Mouse (Mus musculus) mouse trophoblast stem cell (cell line): Measurements from ENCODE around the gene Rpl13a.
"Not testable (repeated sequence)": the region's sequence is repeated elsewhere in the genome, so short reads cannot be mapped to it uniquely, and the experiment has no call there.

ENCODE experiments used
- in situ Hi-C, 2 experiments: fragments of 300-500 bp; cut with MseI, MboI; formaldehyde crosslinking; loops; 2 replicates in 1 of 2; 3 replicates in 1 of 2; pipeline ENCODE4 v1.15.1; 2025

The Rpl13a gene

DNA sequence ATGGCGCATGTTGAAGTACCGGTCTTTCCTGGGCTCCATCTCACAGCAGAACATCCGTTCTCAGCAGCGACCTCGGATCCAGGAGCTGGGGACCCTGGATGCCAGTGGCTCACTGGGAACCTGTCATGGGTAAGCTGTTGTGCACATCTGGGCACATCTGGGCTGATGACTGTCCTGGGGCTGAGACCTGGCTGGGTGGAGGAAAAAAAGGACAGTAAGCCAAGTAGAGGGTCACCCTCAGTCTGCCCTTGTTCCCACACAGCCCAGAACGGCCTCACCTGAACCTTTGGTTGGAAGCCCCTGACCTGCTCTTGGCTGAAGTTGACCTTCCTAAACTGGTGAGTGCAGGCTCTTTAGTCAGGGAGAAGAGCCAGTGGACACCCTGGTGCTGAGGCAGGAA, 30.4 kb upstream of the Rpl13a start:
- in situ Hi-C loops = no loop called here

DNA sequence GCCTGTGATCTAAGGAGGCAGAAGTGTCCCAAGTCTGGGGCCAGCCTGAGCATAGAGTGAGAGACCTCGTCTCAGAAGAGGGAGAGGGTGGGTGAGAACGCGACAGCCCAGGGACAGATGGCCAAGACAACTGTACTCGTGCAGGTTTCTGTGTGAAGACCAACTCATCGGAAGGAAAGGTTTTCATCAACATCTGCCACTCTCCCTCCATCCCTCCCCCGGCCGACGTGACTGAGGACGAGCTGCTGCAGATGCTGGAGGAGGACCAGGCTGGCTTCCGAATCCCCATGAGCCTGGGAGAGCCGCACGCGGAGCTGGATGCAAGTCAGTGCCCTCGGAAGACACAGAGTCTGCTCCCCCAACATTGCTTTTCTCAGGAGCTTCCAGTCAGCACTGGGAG, 28.9 kb upstream of the Rpl13a start:
- in situ Hi-C loops = no loop called here

GRCm38 (mm10) chr7:45156206-45156605, 27.6 kb upstream of the Rpl13a start:
- in situ Hi-C loops = no loop called here

GRCm38 (mm10) chr7:45155590-45155989, 27.0 kb upstream of the Rpl13a start:
- in situ Hi-C loops = no loop called here

DNA sequence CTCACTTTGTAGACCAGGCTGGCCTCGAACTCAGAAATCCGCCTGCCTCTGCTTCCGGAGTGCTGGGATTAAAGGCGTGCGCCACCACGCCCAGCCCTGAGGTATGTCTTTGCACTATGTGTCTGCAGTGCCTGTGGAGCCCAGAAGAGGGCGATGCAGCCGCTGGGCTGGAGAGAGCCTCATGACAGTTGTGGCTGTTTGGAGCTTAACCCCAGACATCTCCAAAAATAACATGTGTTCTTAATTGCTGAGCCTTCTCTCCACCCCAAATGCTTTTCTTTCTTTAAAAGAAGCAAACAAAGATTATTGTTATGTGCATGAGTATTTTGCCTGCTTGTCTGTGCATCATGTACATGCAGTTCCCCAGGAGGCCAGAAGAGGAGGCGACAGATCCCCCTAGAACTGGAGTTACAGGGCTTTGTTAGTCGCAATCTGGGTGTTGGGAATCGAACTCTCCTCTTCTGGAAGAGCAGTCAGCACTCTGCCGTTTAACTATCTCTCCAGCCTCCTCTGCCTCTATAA, 26.5 kb upstream of the Rpl13a start:
- in situ Hi-C loops = no loop called here

DNA sequence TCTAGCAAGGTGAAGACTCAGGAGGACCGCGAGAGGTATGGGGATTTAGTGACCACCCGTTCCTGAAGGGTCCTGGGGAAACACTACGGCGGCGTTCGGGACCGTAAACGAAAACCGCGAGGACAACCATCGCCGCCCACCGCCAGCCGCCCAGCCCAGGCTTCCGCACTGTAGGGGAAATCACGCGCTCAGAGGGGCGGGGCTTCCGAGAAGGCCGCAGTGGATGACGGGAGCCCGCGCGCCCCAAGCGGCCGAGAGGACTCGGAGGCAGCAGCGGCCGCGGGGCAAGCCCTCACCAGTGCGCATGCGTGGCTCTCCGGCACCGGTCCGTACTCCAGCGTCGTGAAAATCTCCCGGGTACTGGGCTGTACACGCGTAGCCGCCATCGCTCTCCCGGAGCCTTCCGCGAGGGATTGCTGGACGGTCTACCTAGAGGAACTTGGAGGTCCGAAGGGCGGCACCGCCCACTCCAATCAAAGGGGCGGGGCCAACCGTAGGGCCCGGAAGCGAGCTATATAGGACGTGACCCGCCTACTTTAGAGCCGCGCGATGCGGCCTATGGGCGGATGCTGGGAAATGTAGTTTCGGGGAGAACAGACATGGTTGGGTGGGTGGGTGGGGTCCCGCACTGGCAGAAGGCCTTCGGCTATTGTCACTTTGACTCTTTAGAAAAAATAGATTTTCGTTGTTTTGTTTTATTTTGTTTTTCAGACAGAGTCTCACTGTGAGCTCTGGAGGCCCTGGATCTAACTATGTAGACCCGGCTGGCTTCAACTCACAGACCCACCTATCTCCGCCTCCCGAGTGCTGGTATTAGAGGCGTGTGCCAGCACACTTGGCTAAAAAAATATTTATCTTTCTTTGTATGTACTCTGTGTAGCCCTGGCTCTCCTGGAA, 25.8 kb upstream of the Rpl13a start, which contains the start of the genes Pih1d1 and Aldh16a1:
TSS of gene Pih1d1 (plus strand) at position 208 of the 897 bp plus-strand sequence.
TSS of gene Aldh16a1 (minus strand) at position 489 of the 897 bp plus-strand sequence.
- in situ Hi-C loops = no loop called here

DNA sequence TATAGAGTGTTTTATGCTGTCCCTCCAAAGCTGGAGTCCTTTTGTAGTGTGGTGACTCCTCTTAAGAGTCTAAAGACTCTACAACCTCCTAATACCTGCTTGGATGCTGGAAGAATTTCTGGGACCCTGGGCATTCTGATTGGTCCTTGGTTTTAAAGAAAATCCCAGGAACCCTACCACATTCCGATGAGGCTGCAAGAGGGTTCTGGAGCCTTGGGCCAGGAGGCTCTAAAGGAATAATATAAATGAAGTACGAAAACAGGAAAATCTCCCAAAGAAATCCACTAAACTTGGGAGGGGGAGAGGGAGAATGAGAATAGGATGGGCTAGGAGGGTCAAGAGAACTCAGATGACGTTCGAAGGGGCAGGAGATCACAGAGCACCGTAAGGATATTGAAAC, 25.0 kb upstream of the Rpl13a start:
- in situ Hi-C loops = no loop called here

DNA sequence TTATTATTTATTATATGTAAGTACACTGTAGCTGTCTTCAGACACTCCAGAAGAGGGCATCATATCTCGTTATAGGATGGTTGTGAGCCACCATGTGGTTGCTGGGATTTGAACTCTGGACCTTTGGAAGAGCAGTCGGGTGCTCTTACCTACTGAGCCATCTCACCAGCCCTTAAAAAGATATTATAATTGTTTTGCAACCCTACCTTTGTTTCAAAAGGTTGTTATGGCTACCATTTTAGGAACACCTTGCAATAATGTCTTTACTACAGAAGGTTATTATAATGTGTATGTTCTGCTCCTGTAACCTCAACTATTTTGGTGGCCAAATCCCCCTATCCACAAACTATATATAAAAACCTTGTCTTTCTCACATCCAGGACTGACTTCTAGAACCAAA, 24.5 kb upstream of the Rpl13a start:
- in situ Hi-C loops = not testable (repeated sequence)

DNA sequence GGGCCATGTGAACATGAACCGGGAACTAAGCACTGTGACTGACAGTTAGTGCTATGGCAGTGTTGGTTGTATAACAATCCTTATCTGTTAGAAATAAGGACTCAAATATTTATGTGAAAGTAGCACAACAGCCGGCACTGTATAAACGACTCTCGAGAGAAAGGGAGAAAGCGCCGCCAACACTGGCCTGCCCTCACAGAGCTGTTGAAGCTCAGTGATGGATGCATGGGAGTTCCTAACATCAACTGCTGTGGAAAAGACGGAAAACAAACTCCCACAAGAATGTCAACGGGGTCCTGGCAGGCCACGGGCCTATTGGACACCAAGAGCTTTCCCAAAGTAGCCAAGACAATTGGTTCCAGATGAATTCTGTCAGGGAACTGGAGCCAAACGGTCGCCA, 22.7 kb upstream of the Rpl13a start:
- in situ Hi-C loops = no loop called here

GRCm38 (mm10) chr7:45150321-45150720, 21.8 kb upstream of the Rpl13a start:
- in situ Hi-C loops = no loop called here

DNA sequence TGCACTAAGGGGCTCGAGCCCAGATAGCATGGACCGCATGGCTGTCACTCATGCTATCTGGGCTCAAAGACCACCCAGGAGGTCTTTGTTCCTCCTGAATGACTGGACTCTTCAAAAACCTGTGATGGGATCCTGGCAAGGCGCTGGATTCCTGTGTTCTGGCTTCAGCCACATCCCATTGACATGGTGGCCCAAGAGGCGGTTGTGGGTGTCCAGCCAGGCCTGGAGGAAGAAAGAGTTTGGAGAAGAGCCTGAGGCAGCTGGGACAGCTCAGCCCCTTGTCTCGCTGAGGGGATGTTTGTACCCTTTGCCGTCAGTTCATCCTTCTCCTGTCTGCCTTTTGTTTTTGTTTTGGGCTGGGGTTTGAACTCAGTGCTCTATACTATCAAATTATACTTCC, 21.0 kb upstream of the Rpl13a start:
- in situ Hi-C loops = no loop called here

GRCm38 (mm10) chr7:45148534-45149098, 20.1 kb upstream of the Rpl13a start:
- in situ Hi-C loops = no loop called here

- in situ Hi-C loops = no loop called here
Observed at GRCm38 (mm10) chr7:45147899-45148298, 19.3 kb upstream of the Rpl13a start.

DNA sequence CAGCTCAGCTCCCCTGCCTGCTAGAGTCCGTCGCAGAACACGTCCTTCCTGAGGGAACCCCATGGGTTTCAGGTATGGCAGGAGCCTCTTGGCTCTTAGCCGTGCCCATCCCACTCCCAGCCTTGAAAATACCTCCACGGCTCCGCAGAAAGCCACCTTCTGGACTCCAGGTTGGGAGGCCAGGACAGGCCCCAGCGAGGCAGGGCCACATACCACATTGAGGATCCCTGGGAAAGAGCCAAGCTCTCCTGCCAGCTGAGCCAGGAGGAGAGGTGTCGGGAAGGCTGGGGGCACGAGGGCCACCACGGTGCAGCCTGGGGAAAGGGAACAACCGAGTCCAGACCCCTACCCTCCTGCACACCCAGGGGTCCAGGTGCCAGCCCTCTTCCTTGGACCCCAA, 18.7 kb upstream of the Rpl13a start:
- in situ Hi-C loops = no loop called here

DNA sequence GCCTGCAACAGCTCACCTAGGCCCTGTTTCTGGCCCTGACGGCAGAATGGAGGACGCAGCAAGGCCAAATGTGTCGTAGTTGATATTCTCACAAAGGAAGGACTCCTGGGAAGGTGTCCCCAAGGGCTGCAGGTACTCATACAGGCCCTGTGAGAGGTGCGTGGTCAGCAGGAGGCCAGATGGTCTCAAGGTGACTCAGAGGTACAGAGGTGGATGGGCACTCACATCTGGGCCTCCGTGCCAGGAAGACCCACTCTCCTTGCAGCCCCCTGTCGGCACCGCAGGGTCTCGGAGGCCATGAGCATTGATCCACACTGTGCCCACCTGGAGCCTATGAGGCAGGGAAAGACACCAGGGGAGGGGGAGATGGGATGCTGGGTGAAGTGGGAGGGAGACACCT, 16.9 kb upstream of the Rpl13a start:
- in situ Hi-C loops = no loop called here

GRCm38 (mm10) chr7:45144368-45145174, 16.0 kb upstream of the Rpl13a start:
- in situ Hi-C loops = no loop called here

GRCm38 (mm10) chr7:45141914-45142313, 13.4 kb upstream of the Rpl13a start:
- in situ Hi-C loops = no loop called here

DNA sequence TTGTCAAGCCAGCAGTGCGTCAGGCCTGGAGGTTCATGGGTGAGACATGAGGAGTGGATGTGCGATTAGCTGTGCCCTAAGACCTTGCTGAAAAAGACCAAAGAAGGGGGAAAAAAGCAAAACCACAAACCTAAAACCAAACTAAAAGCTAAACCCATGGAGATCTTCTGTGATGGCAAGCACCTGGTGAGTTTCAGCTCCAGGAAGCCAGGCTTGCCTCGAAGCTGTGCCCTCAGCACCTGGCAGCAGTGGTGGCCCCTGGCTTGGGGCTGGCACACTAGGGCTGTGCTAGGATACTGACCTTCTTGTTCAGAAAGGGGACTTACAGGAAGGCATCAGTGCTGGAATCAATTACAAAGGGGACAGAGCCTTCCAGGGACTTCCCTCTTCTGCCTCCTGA, 12.8 kb upstream of the Rpl13a start:
- in situ Hi-C loops = no loop called here

DNA sequence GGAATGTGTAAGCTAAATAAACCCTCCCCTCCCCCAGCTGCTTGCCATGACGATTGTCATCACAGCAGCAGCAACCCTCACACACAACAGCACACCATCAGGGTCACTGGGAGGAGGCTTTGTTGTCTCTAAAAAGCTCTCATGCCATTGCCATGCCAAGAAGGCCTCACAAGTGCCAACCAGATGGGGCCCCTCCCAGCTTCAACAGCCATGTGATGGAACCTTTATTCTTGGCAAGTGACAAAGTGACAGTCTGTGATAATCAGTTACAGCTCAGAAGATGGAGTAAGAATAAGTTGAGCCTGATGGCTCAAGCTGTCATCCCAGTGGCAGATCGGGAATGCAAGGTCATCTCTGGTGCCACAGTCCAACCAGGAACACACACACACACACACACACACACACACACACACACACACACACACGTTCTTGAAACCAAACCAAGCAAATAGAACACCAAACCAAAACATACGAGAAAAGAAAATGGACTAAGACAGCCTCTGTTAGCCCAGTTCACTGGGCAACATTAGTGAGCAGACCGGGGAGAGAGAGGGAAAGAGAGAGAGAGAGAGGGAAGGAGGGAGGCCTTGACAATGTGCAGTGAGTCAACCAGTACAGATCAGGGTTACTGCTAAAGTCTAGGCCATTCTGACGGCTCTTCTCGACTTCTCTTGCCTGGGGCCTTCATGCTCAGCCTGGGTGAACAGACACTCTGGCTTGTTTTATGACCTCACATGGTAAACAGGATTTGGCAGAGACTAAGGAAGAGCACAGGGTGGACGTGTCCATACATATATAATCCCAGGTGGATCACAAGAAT, 11.6 kb upstream of the Rpl13a start:
- in situ Hi-C loops = no loop called here

DNA sequence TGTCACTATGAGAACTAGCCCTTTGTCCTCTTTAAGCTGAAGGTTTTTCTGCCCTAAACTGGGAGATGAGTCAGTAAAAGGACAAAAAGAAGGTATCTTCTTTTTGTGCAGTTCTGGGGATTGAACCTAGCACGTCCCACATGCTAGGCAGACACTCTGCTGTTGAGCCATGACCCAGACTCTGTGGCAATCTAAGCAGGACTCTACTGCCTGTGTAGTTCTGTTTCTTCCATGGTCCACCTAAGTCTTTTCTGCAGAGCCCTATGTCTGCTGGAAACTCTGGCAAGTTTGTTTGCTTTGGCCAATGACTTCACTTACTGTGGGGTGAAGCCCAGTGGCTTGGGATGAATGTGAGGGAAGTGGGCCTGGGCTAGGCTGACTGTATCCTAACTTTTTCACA, 9.8 kb upstream of the Rpl13a start:
- in situ Hi-C loops = no loop called here
